15 mouse cellular contexts compared by ENCODE assay signal in genomic region chr17:40717055-40717454, GRCm38 (mm10). TPM values are rescaled to one million over a fixed set of nuclear protein-coding genes. Genes with fewer than 3 reads are reported as not detected.
"Had no signal": no experiment of that assay in that cellular context is flagged by ENCODE, and none has a peak within 500 bp of the region (broad histone marks: within the 10 kb centered on the region; RNA-seq: fewer than 3 reads in every experiment).

No protein-coding gene starts in this region.

RNA-seq across cellular contexts. Expression of gene Esp1, which starts 9.9 kb away (rescaled TPM):
- total RNA-seq: megakaryocyte-erythroid progenitor cell, adult 5-6 weeks had no signal
- polyA plus RNA-seq: lung, embryonic 14.5 days; lung, embryonic 16.5 days; midbrain, embryonic 10.5 days; midbrain, embryonic 12.5 days; midbrain, embryonic 14.5 days; midbrain, embryonic 16.5 days; myocyte; neural tube, embryonic 11.5 days; neural tube, embryonic 13.5 days; neural tube, embryonic 15.5 days; small intestine, adult 2 months; stomach, embryonic 14.5 days; stomach, embryonic 16.5 days; thymus, postnatal 0 days had no signal
